Mouse (Mus musculus): Measurements from ENCODE around the gene Pctp.

DNA sequence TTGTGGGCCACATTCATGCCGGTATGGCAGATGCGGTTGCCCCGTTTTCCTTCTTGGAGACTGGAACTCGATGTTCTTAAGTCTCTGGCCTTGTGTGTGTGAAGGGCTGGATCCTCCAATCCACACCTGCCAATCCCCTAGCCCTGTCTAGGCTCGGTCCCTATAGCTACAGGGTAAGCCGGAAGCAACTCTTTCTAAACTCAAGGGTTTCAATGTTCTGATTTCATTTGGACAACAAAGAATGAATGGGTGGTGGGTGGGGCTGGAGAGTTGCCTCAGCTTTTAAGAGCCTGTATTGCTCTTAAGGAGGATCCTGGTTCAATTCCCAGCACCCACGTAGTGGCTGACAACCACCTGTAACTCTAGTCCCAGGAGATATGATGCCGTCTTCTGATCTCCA, 16.2 kb downstream of the Pctp start:
- TF ChIP-seq GATA1 (IDR thresholded peaks at IDR 0.05; ENCODE audit: borderline replicate concordance, low read length): no peak
- TF ChIP-seq FLI1 (IDR thresholded peaks at IDR 0.05; ENCODE audit: low read length): no peak

All from megakaryocyte, embryonic 14.5 days (primary cell).